Mouse (Mus musculus) cerebellum, adult 9-11 months (tissue): Measurements from ENCODE around the gene Slc25a22.
"Not testable (repeated sequence)": the region's sequence is repeated elsewhere in the genome, so short reads cannot be mapped to it uniquely, and the experiment has no call there.

Experiments
- DNase-seq: peaks from one replicate; pipeline ENCODE4 v3.0.0; 2022

Slc25a22 gene

GRCm38 (mm10) chr7:141410631-141411030 is 27.1 kb downstream of the Slc25a22 start:
- DNase-seq = peak; percentile 61

GRCm38 (mm10) chr7:141408833-141409232 is 28.9 kb downstream of the Slc25a22 start:
- peak; percentile 95 for DNase-seq

GRCm38 (mm10) chr7:141407670-141408069 is 30.0 kb downstream of the Slc25a22 start:
- not testable (repeated sequence) for DNase-seq

- no peak for DNase-seq
Observed at GRCm38 (mm10) chr7:141405466-141405865, 32.2 kb downstream of the Slc25a22 start.

- peak; percentile 70 for DNase-seq
Observed at GRCm38 (mm10) chr7:141403305-141403704, 34.4 kb downstream of the Slc25a22 start.

- no peak for DNase-seq
Observed at GRCm38 (mm10) chr7:141395348-141395747, 42.3 kb downstream of the Slc25a22 start.

- DNase-seq = peak; percentile 60
Observed at GRCm38 (mm10) chr7:141394771-141395170, 42.9 kb downstream of the Slc25a22 start.

- DNase-seq = no peak
Observed at GRCm38 (mm10) chr7:141394158-141394557, 43.5 kb downstream of the Slc25a22 start.

- DNase-seq = no peak
Observed at GRCm38 (mm10) chr7:141392552-141393222, 45.0 kb downstream of the Slc25a22 start.

- DNase-seq = peak; percentile 94
Observed at GRCm38 (mm10) chr7:141391625-141392551, 45.8 kb downstream of the Slc25a22 start, which contains the start of gene Taldo1. Gene Taldo1, plus strand, starts transcription at chr7:141392199.

GRCm38 (mm10) chr7:141390326-141391259 is 47.1 kb downstream of the Slc25a22 start:
- no peak for DNase-seq

GRCm38 (mm10) chr7:141388487-141389109 is 49.1 kb downstream of the Slc25a22 start:
- no peak for DNase-seq

GRCm38 (mm10) chr7:141387807-141388486 is 49.7 kb downstream of the Slc25a22 start:
- DNase-seq = no peak

GRCm38 (mm10) chr7:141381068-141381835 is 56.4 kb downstream of the Slc25a22 start:
- DNase-seq = no peak
